Mouse (Mus musculus) erythroblast, embryonic 14.5 days (primary cell): Measurements from ENCODE around the gene Gm6096. TPM values are rescaled to one million over a fixed set of nuclear protein-coding genes. Genes with fewer than 3 reads are reported as not detected.

Experiments
- H3K27me3 ChIP-seq: 2 replicates; pipeline ENCODE4 v1.6.1; 2012; ENCODE audit warnings: inconsistent platforms; ENCODE audit not compliant: control insufficient read depth
- H3K36me3 ChIP-seq: 2 replicates; pipeline ENCODE4 v1.6.1; 2012; ENCODE audit warnings: mild to moderate bottlenecking, inconsistent platforms; ENCODE audit not compliant: control insufficient read depth
- H3K4me1 ChIP-seq: 2 replicates; pipeline ENCODE4 v1.6.1; 2012; ENCODE audit warnings: inconsistent platforms; ENCODE audit not compliant: control insufficient read depth
- H3K4me3 ChIP-seq: replicated peaks from 2 replicates; pipeline ENCODE3; 2012; ENCODE audit warnings: moderate library complexity, mild to moderate bottlenecking, inconsistent platforms
- H3K9me3 ChIP-seq: 2 replicates; pipeline ENCODE4 v1.6.1; 2012; ENCODE audit warnings: low read length, inconsistent platforms, mixed read lengths; ENCODE audit not compliant: control insufficient read depth
- GATA1 ChIP-seq: IDR thresholded peaks from 2 replicates; pipeline ENCODE4 v1.6.1; 2012; ENCODE audit warnings: low read length, inconsistent platforms, mixed read lengths
- TAL1 ChIP-seq: IDR thresholded peaks from 3 replicates; pipeline ENCODE4 v1.6.1; 2012; ENCODE audit warnings: low read length, inconsistent platforms, mixed read lengths
- polyA plus RNA-seq: library from polyadenylated mRNA; stranded (reverse); fragments of >175 nt; gene quantifications from 2 replicates; pipeline ENCODE4 v1.2.3, GENCODE M21; 2012

Gm6096 gene
- polyA plus RNA-seq, 1 experiment = not detected

DNA sequence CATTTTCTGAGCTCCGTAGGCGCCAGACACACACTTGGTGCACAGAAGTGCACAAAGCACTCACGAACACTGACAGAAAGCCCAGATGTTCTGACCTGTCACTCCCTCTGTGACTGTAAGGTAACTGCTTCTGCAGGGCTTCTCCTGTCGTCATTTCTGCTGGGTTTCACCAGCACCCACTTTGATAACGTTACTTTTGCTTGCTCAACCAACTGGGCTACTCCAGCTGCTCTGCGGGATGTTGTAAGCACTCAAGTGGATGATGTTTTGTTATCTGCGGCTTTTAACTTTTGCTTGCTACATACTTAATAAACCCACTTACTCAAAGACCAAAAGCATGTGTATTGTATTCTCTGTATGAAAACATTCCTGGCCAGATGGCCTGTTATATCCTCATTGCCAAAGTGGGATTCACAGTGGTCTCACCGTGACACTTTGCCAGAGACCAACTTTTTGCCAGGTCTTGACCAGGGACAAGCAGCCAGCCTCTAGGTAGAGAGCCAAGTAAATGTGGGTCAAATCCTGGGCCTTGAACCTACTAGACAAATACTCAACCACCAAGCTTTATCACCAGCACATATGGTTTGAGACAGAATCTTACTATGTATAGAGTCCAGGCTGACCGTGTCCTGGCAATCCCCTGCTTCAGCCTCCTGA lies 29.1 kb upstream of the Gm6096 start:
- TF ChIP-seq TAL1 (no peak), GATA1 (no peak)
- peaks cover 82% of the 10 kb centered on the region for H3K36me3 ChIP-seq
- peaks cover 7% of the 10 kb centered on the region; the same call in 1 of the 2 replicates for H3K9me3 ChIP-seq
- H3K4me3 ChIP-seq = no peak overlapping the region
- no peaks in the 10 kb centered on the region for H3K27me3 ChIP-seq
- peaks cover 11% of the 10 kb centered on the region for H3K4me1 ChIP-seq

DNA sequence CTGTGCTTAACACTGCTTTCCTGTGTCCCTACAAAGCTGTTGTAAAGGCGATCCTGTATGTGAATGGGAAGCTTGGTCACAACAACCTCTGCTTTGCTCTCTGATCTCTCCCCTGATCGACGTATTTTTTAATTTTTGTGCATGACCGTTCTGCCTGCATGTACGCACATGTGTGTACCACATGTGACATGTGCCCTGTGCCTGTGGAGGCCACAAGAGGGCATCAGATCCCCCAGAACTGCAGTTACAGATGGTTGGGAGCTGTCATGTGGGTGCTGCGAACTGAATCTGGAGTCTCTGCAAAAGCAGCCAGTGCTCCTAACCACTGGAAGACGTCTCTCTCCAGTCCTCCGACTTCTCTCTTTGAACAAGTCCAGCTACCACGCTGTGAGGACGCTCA lies 28.5 kb upstream of the Gm6096 start:
- Histone ChIP-seq H3K9me3 (peaks cover 7% of the 10 kb centered on the region; the same call in 1 of the 2 replicates), H3K4me3 (no peak overlapping the region), H3K27me3 (no peaks in the 10 kb centered on the region), H3K36me3 (peaks cover 87% of the 10 kb centered on the region), H3K4me1 (peaks cover 14% of the 10 kb centered on the region)
- TF ChIP-seq GATA1 = no peak
- no peak for TF ChIP-seq TAL1

DNA sequence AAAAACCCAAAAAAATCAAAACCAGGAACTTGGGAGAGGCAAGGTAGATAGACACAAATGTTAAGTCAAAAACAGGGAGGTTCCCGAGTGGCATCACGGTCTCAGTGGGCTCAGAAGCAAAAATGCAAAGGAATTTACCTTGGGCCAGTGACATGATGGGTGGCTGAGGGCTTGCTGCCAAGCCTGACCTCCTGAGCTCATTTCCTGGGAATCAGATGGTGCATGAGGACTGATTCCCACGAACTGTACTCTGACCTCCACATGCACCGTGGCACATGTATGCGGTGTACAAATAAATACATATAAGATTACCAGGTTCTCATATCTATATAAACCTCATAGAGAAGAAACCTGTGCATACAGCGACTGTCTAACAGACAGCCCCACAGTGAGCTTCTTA lies 26.5 kb upstream of the Gm6096 start:
- Histone ChIP-seq H3K4me3 (no peak overlapping the region), H3K36me3 (peaks cover 78% of the 10 kb centered on the region), H3K4me1 (peaks cover 32% of the 10 kb centered on the region), H3K9me3 (peaks cover 7% of the 10 kb centered on the region; the same call in 1 of the 2 replicates), H3K27me3 (no peaks in the 10 kb centered on the region)
- TF ChIP-seq TAL1 (no peak), GATA1 (no peak)

DNA sequence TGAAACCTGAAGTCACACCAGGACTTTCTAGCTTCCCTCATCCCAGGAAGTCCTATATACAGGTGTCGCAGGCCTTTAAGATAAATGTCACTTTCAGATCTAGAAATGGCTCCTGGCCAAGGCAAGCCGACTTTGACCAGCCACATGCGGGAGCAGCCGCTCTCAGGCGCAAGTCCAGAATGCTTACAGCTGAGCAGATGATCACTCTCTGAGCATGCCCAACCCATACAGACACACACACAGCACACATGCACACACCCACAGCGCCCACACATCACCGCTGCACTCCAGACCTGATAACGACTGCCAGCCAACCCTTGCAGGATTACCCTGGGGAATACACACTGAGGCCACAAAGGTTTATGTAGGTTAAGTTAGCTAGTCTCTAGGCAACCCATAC lies 24.8 kb upstream of the Gm6096 start:
- H3K4me3 ChIP-seq = no peak overlapping the region
- TF ChIP-seq TAL1 (no peak), GATA1 (no peak)
- H3K4me1 ChIP-seq = peaks cover 48% of the 10 kb centered on the region
- no peaks in the 10 kb centered on the region for H3K27me3 ChIP-seq
- H3K9me3 ChIP-seq = 0 out of 2 replicates have a peak, but pooled peaks cover 7% of the 10 kb centered on the region
- peaks cover 63% of the 10 kb centered on the region for H3K36me3 ChIP-seq

DNA sequence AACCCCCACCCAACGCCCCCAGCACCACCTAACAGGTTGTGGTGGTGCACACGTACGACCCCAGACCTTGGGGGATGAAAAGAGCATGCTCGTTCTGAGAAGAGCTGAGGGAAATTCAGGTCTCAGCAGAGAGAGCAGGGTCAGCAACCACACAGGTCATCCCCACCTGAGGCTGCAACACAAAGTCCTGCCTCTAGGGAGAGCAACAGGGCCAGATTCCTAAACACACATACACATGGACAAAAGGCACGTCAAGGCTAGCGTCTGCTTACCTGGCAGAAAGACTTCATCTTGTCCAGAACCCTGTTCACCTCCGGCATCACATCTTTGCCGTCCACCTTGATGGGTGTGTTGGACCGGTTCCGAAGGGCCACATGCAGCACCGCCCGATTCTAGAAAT lies 24.0 kb upstream of the Gm6096 start:
- Histone ChIP-seq H3K4me3 (no peak overlapping the region), H3K27me3 (no peaks in the 10 kb centered on the region), H3K36me3 (peaks cover 55% of the 10 kb centered on the region), H3K9me3 (0 out of 2 replicates have a peak, but pooled peaks cover 7% of the 10 kb centered on the region), H3K4me1 (peaks cover 55% of the 10 kb centered on the region)
- TF ChIP-seq TAL1 (no peak), GATA1 (no peak)

DNA sequence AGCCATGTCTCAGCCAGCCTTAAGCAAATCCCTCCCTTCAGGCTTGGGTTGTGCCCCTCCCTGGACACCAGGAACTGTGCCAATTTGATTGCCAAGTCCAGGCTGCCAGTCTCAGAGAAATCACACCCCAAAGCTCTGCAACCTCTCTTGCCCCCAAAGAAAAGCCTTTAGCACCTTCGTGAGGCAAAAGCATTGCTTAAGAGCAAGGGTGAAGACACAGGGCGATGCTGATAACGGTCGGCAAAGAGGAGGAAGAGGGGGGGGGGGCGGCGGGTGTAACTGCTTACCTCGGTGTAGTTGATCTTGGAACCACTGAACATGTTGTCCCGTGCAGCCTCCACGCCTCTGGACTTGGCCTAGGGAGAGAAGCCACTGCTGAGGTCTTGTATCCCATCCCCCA lies 22.2 kb upstream of the Gm6096 start:
- no peaks in the 10 kb centered on the region for H3K27me3 ChIP-seq
- H3K36me3 ChIP-seq = peaks cover 39% of the 10 kb centered on the region
- no peak for TF ChIP-seq GATA1
- no peak for TF ChIP-seq TAL1
- H3K9me3 ChIP-seq = no peaks in the 10 kb centered on the region
- no peak overlapping the region for H3K4me3 ChIP-seq
- peaks cover 71% of the 10 kb centered on the region for H3K4me1 ChIP-seq

DNA sequence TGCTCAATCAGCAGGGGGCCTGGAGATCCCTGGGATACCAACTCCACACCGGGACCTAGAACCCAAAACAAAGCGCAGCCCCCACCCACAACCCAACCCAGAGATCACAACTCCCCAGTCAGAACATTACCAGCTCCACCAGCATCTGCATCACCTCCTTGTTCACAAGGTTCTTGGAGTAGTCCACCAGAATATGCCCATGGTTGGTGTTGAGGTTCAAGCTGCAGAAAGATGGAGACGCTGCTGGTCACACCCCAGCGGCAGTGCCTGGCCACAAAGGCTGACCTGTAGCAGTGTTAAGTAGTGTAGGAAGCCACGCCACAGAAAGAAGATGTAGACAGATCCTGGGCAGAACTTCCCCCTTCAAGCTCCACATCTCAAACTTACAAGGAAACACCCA lies 21.7 kb upstream of the Gm6096 start:
- H3K4me1 ChIP-seq = peaks cover 76% of the 10 kb centered on the region
- TF ChIP-seq TAL1 (no peak), GATA1 (no peak)
- peak overlapping the region; percentile 74 for H3K4me3 ChIP-seq
- H3K9me3 ChIP-seq = no peaks in the 10 kb centered on the region
- H3K27me3 ChIP-seq = no peaks in the 10 kb centered on the region
- peaks cover 36% of the 10 kb centered on the region for H3K36me3 ChIP-seq

DNA sequence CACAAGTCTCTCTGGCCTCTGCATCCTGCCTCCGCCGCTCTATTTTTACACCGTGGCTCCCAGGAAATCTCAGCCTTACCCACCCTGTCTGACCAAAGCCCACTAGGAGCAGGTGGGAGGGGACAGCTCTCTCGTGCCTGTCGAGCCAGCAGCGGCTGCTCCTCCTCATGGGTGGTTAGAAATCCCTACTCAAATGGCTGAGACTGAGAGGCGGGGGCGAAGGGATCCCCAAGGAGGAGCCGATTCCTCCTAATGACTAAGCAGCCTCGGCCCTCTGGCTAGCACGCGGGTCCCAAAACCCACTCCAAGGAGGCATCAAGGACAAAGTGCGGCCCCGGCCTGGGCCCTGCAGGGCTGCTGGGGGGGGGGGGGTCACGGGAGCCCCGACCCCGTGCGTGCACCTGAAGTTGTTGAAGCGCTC lies 21.1 kb upstream of the Gm6096 start:
- Histone ChIP-seq H3K36me3 (peaks cover 33% of the 10 kb centered on the region), H3K4me3 (peak overlapping the region; percentile 74), H3K9me3 (no peaks in the 10 kb centered on the region), H3K4me1 (peaks cover 81% of the 10 kb centered on the region), H3K27me3 (no peaks in the 10 kb centered on the region)
- TF ChIP-seq GATA1 (no peak), TAL1 (no peak)

DNA sequence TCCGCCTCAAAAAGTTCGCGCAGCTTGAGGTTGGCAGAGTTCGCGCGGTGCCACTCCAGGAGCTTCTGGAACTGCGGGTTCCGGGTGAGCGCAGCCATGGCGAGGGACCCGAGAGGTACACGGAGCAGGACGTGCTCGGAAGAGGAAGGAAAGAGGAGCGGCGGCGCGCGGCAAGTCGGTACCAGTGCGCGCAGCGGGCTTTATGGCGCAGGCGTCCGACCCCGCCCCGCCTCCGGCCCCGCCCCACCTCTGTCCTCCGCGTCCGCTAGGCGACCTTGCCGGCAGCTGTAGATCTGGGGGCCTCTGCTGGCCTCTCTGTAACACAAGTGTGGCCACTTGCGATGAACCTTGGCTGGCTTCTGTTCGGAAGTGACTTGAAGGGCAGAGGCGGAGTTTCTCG lies 20.7 kb upstream of the Gm6096 start, which contains the start of gene Gpi1:
Gpi1 (minus strand) TSS at position 221 of the 400 bp plus-strand sequence.
- no peaks in the 10 kb centered on the region for H3K9me3 ChIP-seq
- peaks cover 29% of the 10 kb centered on the region for H3K36me3 ChIP-seq
- H3K27me3 ChIP-seq = no peaks in the 10 kb centered on the region
- no peak for TF ChIP-seq GATA1
- TF ChIP-seq TAL1 = no peak
- peak within 1 kb of the TSS; percentile 74 for H3K4me3 ChIP-seq
- peaks cover 86% of the 10 kb centered on the region for H3K4me1 ChIP-seq
